Mouse (Mus musculus) heart, adult 9 months (tissue): ENCODE measurements around the gene Adal.

ENCODE experiments used
- DNase-seq, 2 experiments: peaks; one replicate each; pipeline ENCODE4 v3.0.0; 2022; ENCODE audit warnings: low spot score in 2 of 2

Adal gene

DNA sequence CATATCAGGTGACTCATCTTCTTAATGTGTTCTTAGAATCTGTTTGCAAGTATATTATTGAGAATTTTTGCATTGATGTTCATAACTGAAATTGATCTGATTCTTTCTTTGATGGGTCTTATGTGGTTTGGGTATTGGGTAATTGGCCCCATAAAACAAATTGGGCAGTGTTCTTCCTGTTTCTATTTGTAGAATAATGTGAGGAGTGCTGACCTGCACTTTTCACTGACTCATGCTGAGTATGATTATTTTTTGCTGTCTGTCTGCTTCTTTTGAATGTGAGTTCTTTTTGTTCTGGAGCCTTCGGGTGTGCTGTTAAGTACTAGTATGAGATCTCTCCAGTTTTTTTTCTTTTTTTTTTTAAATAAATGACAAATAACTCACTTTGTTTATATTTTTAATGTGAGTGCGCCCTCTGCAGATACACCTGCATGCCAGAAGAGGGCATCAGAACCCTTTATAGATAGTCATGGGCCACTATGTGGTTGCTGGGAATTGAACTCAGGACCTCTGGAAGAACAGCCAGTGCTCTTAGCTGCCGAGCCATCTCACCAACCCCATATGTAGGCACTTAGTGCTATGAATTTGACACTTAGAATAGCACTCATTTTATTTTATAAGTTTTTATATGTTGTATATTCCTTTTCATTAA, 38.7 kb downstream of the Adal start:
- DNase-seq = peak in 1 of 2 experiments; percentile 12

DNA sequence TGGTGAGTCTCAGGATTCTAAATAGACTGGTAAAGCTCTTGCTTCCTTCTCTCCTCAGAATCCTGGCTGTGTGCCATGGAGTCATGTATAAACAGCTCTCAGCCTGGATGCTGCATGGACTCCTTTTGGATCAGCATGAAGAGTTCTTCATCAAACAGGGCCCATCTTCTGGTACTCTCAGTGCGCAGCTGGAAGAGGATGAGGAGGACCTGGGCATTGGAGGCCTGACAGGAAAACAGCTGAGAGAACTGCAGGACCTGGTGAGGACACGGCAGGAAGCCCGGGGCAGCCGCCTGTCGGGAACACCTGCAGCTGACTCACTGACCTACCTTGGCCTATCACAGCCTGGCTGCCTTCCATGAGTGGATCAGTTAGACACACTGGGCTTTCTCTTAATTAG, 43.2 kb downstream of the Adal start:
- no peak for DNase-seq

GRCm38 (mm10) chr2:121184142-121184541, 43.9 kb downstream of the Adal start:
- no peak for DNase-seq

- DNase-seq = no peak
Measured at GRCm38 (mm10) chr2:121188530-121188929, 48.3 kb downstream of the Adal start.

DNA sequence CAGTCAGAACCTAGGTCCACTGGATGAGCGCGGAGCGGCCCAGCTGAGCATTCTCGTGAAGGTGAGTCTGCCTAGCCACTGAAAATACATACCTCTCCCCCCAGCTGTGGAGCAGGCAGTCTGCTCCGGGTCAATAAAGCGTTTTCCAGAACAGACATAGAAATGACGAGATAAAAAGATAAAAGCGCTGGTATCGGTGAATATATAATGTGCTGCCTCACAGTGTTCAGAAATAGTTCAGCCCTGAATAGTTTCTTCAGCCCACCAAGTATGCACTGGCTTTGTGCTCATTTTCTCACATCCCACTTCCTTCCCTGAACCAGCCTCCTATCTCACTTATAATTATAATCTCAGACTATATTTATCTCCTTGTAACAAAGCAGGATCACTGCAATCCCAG, 55.2 kb downstream of the Adal start:
- DNase-seq = no peak

- DNase-seq = no peak
Measured at GRCm38 (mm10) chr2:121204276-121204675, 64.0 kb downstream of the Adal start.
